Mouse (Mus musculus): ENCODE measurements around the gene Shroom1. TPM values are rescaled to one million over a fixed set of nuclear protein-coding genes. Genes with fewer than 3 reads are reported as not detected.

Shroom1 gene
- polyA plus RNA-seq, 1 experiment from 2014 or later = 1.3 TPM

GRCm38 (mm10) chr11:53469968-53470695, 13.1 kb downstream of the Shroom1 start, which contains the start of gene Gm9837:
TSS of gene Gm9837 (minus strand) at chr11:53470479.
- peak within 1 kb of the TSS; percentile 44 for H3K4me2 ChIP-seq (replicated peaks)
- peaks cover 9% of the 10 kb centered on the region for H3K4me1 ChIP-seq (replicated peaks)
- no peak within 1 kb of the TSS for H3K9ac ChIP-seq
- 4% methylated on average over 29 of the region's 29 CpGs for WGBS
- H3K4me3 ChIP-seq (replicated peaks) = peak within 1 kb of the TSS; percentile 3; the same call in 1 of the 2 replicates
- peaks cover 49% of the 10 kb centered on the region for H3K27me3 ChIP-seq (replicated peaks)
- no peaks in the 10 kb centered on the region for H3K36me3 ChIP-seq
- no peak within 1 kb of the TSS for H3K27ac ChIP-seq
- ATAC-seq = peak; percentile 83
- H3K9me3 ChIP-seq = no peaks in the 10 kb centered on the region

- peaks cover 51% of the 10 kb centered on the region for H3K27me3 ChIP-seq (replicated peaks)
- 76% methylated on average over 3 of the region's 3 CpGs for WGBS
- no peak for ATAC-seq
- no peak overlapping the region for H3K27ac ChIP-seq
- no peaks in the 10 kb centered on the region for H3K36me3 ChIP-seq
- no peak overlapping the region for H3K4me3 ChIP-seq (replicated peaks)
- peaks cover 5% of the 10 kb centered on the region; the same call in 1 of the 2 replicates for H3K4me1 ChIP-seq (replicated peaks)
- H3K9me3 ChIP-seq = no peaks in the 10 kb centered on the region
- H3K4me2 ChIP-seq (replicated peaks) = no peak overlapping the region
- no peak overlapping the region for H3K9ac ChIP-seq
Observed at GRCm38 (mm10) chr11:53472709-53473108, 15.7 kb downstream of the Shroom1 start.

GRCm38 (mm10) chr11:53475620-53476019, 18.6 kb downstream of the Shroom1 start:
- Histone ChIP-seq H3K4me2 (replicated peaks) (no peak overlapping the region), H3K36me3 (no peaks in the 10 kb centered on the region), H3K9ac (no peak overlapping the region), H3K9me3 (no peaks in the 10 kb centered on the region), H3K4me1 (replicated peaks) (peaks cover 19% of the 10 kb centered on the region), H3K27me3 (replicated peaks) (peaks cover 67% of the 10 kb centered on the region), H3K4me3 (replicated peaks) (no peak overlapping the region), H3K27ac (no peak overlapping the region)
- ATAC-seq = no peak
- 42% methylated on average over 8 of the region's 8 CpGs for WGBS

- no peak for ATAC-seq
- Histone ChIP-seq H3K36me3 (no peaks in the 10 kb centered on the region), H3K4me2 (replicated peaks) (peak overlapping the region; percentile 86; the same call in 1 of the 2 replicates), H3K4me1 (replicated peaks) (peaks cover 19% of the 10 kb centered on the region), H3K4me3 (replicated peaks) (no peak overlapping the region), H3K27ac (no peak overlapping the region), H3K9ac (no peak overlapping the region), H3K9me3 (no peaks in the 10 kb centered on the region), H3K27me3 (replicated peaks) (peaks cover 63% of the 10 kb centered on the region)
- WGBS = 57% methylated on average over 7 of the region's 7 CpGs
Observed at GRCm38 (mm10) chr11:53477833-53478232, 20.8 kb downstream of the Shroom1 start.

GRCm38 (mm10) chr11:53478383-53479170, 21.6 kb downstream of the Shroom1 start:
- WGBS = 7% methylated on average over 79 of the region's 79 CpGs
- no peaks in the 10 kb centered on the region for H3K9me3 ChIP-seq
- H3K4me2 ChIP-seq (replicated peaks) = peak overlapping the region; percentile 86
- H3K4me3 ChIP-seq (replicated peaks) = peak overlapping the region; percentile 43
- ATAC-seq = peak; percentile 29; the same call in 1 of the 2 replicates
- no peaks in the 10 kb centered on the region for H3K36me3 ChIP-seq
- peak overlapping the region; percentile 14 for H3K9ac ChIP-seq
- H3K4me1 ChIP-seq (replicated peaks) = peaks cover 21% of the 10 kb centered on the region
- H3K27ac ChIP-seq = no peak overlapping the region
- peaks cover 63% of the 10 kb centered on the region for H3K27me3 ChIP-seq (replicated peaks)

GRCm38 (mm10) chr11:53479171-53479782, 22.3 kb downstream of the Shroom1 start:
- Histone ChIP-seq H3K36me3 (no peaks in the 10 kb centered on the region), H3K4me1 (replicated peaks) (peaks cover 21% of the 10 kb centered on the region), H3K4me3 (replicated peaks) (peak overlapping the region; percentile 43), H3K9me3 (no peaks in the 10 kb centered on the region), H3K27me3 (replicated peaks) (peaks cover 58% of the 10 kb centered on the region), H3K4me2 (replicated peaks) (peak overlapping the region; percentile 86), H3K9ac (peak overlapping the region; percentile 29), H3K27ac (no peak overlapping the region)
- under 1% methylated on average over 62 of the region's 62 CpGs for WGBS
- ATAC-seq = peak; percentile 26

- H3K4me1 ChIP-seq (replicated peaks) = peaks cover 21% of the 10 kb centered on the region
- peak within 1 kb of the TSS; percentile 29 for H3K9ac ChIP-seq
- 3% methylated on average over 40 of the region's 40 CpGs for WGBS
- peak within 1 kb of the TSS; percentile 43 for H3K4me3 ChIP-seq (replicated peaks)
- H3K27me3 ChIP-seq (replicated peaks) = peaks cover 52% of the 10 kb centered on the region
- H3K36me3 ChIP-seq = no peaks in the 10 kb centered on the region
- H3K9me3 ChIP-seq = no peaks in the 10 kb centered on the region
- ATAC-seq = peak; percentile 82
- H3K27ac ChIP-seq = no peak within 1 kb of the TSS
- H3K4me2 ChIP-seq (replicated peaks) = peak within 1 kb of the TSS; percentile 86
Observed at GRCm38 (mm10) chr11:53479783-53480301, 22.8 kb downstream of the Shroom1 start, which contains the start of the genes Gm9945 and Sowaha. TSS of gene Gm9945 (plus strand) at chr11:53480166. TSS of gene Sowaha (minus strand) at chr11:53480274.

GRCm38 (mm10) chr11:53481088-53481730, 24.2 kb downstream of the Shroom1 start:
- Histone ChIP-seq H3K27me3 (replicated peaks) (peaks cover 41% of the 10 kb centered on the region), H3K36me3 (no peaks in the 10 kb centered on the region), H3K27ac (no peak overlapping the region), H3K4me1 (replicated peaks) (peaks cover 21% of the 10 kb centered on the region), H3K9me3 (no peaks in the 10 kb centered on the region), H3K4me2 (replicated peaks) (no peak overlapping the region), H3K9ac (no peak overlapping the region), H3K4me3 (replicated peaks) (no peak overlapping the region)
- ATAC-seq = no peak
- WGBS = 61% methylated on average over 4 of the region's 4 CpGs

- 59% methylated on average over 9 of the region's 9 CpGs for WGBS
- no peak overlapping the region for H3K4me2 ChIP-seq (replicated peaks)
- H3K4me3 ChIP-seq (replicated peaks) = no peak overlapping the region
- peaks cover 33% of the 10 kb centered on the region for H3K27me3 ChIP-seq (replicated peaks)
- no peaks in the 10 kb centered on the region for H3K36me3 ChIP-seq
- ATAC-seq = peak; percentile 59
- no peak overlapping the region for H3K9ac ChIP-seq
- peaks cover 28% of the 10 kb centered on the region for H3K4me1 ChIP-seq (replicated peaks)
- no peak overlapping the region; the same call in 1 of the 2 replicates for H3K27ac ChIP-seq
- no peaks in the 10 kb centered on the region for H3K9me3 ChIP-seq
Observed at GRCm38 (mm10) chr11:53483159-53483891, 26.3 kb downstream of the Shroom1 start.

GRCm38 (mm10) chr11:53485719-53486118, 28.7 kb downstream of the Shroom1 start:
- Histone ChIP-seq H3K4me2 (replicated peaks) (no peak overlapping the region), H3K4me1 (replicated peaks) (peaks cover 10% of the 10 kb centered on the region; the same call in 1 of the 2 replicates), H3K4me3 (replicated peaks) (no peak overlapping the region), H3K36me3 (no peaks in the 10 kb centered on the region), H3K27ac (no peak overlapping the region), H3K27me3 (replicated peaks) (peaks cover 9% of the 10 kb centered on the region; the same call in 1 of the 2 replicates), H3K9ac (no peak overlapping the region), H3K9me3 (no peaks in the 10 kb centered on the region)
- 48% methylated on average over 3 of the region's 3 CpGs for WGBS
- no peak for ATAC-seq

GRCm38 (mm10) chr11:53486351-53486750, 29.3 kb downstream of the Shroom1 start:
- no peaks in the 10 kb centered on the region for H3K36me3 ChIP-seq
- no peak overlapping the region for H3K4me3 ChIP-seq (replicated peaks)
- 0 out of 2 replicates have a peak, but pooled peaks cover 8% of the 10 kb centered on the region for H3K27me3 ChIP-seq (replicated peaks)
- no peaks in the 10 kb centered on the region for H3K9me3 ChIP-seq
- H3K9ac ChIP-seq = no peak overlapping the region
- peaks cover 10% of the 10 kb centered on the region; the same call in 1 of the 2 replicates for H3K4me1 ChIP-seq (replicated peaks)
- H3K4me2 ChIP-seq (replicated peaks) = no peak overlapping the region
- no peak overlapping the region for H3K27ac ChIP-seq
- WGBS = 66% methylated on average over 3 of the region's 3 CpGs
- no peak for ATAC-seq

Data from intestine, embryonic 15.5 days (tissue).